Comparison of ENCODE assay signal across 17 mouse cellular contexts in genomic region chr15:84417017-84417416, GRCm38 (mm10). TPM values are rescaled to one million over a fixed set of nuclear protein-coding genes. Genes with fewer than 3 reads are reported as not detected.
DNase-seq lines count a peak whose midpoint lies in the region; ATAC-seq and TF ChIP-seq lines count a peak whose summit lies in the region.
"Had no signal": no experiment of that assay in that cellular context is flagged by ENCODE, and none has a peak within 500 bp of the region (broad histone marks: within the 10 kb centered on the region; RNA-seq: fewer than 3 reads in every experiment).

No protein-coding gene starts in this region.

- peak; percentile 23 for DNase-seq in liver
- DNase-seq in liver, postnatal 0 days, result no peak
- peak; percentile 58 for DNase-seq in hindbrain, embryonic 10.5 days (ENCODE audit: low spot score)
- DNase-seq in thymus, postnatal 4 days, result no peak
- no peak for DNase-seq in ovary, postnatal 10 days (ENCODE audit: low spot score)
- DNase-seq in cerebellum, adult 9-10 months, result no peak
- DNase-seq: adrenal gland, postnatal 10 days; B cell, adult 2 months; cerebellum, postnatal 25 days; heart, adult 11 months; lung, postnatal 14 days had no signal

- no peak overlapping the region for H3K27ac ChIP-seq in liver, postnatal 0 days (ENCODE audit: low read depth)
- H3K27ac ChIP-seq in hindbrain, embryonic 10.5 days, result peak overlapping the region; percentile 89
- H3K27ac ChIP-seq in liver, embryonic 16.5 days (ENCODE audit: low read length), result no peak overlapping the region
- 0 out of 2 replicates have a peak overlapping the region, but pooled peaks have one; percentile 80 for H3K27ac ChIP-seq in neural tube, embryonic 14.5 days (ENCODE audit: low read depth, low read length)
- H3K27ac ChIP-seq: intestine, embryonic 15.5 days; kidney, postnatal 0 days; limb, embryonic 15.5 days; stomach, postnatal 0 days had no signal

- ATAC-seq in liver, postnatal 0 days, result no peak
- 0 out of 2 replicates have a peak, but pooled peaks have one; percentile 31 for ATAC-seq in liver, embryonic 16.5 days (ENCODE audit: low read depth)
- no peak for ATAC-seq in neural tube, embryonic 14.5 days (ENCODE audit: low read depth)
- ATAC-seq: intestine, embryonic 15.5 days had no signal

- H3K36me3 ChIP-seq in liver, postnatal 0 days (replicated peaks; ENCODE audit: insufficient read depth, low read length), result no peaks in the 10 kb centered on the region
- peaks cover 7% of the 10 kb centered on the region for H3K36me3 ChIP-seq in hindbrain, embryonic 10.5 days
- H3K36me3 ChIP-seq in liver, embryonic 16.5 days (ENCODE audit: control insufficient read depth, insufficient read depth), result no peaks in the 10 kb centered on the region
- no peaks in the 10 kb centered on the region for H3K36me3 ChIP-seq in neural tube, embryonic 14.5 days (ENCODE audit: control insufficient read depth, insufficient read depth, low read length)
- H3K36me3 ChIP-seq: intestine, embryonic 15.5 days; limb, embryonic 15.5 days had no signal

- H3K27me3 ChIP-seq in liver, postnatal 0 days (ENCODE audit: insufficient read depth, low read length), result no peaks in the 10 kb centered on the region
- H3K27me3 ChIP-seq in hindbrain, embryonic 10.5 days (ENCODE audit: insufficient read depth, poor library complexity, severe bottlenecking), result peaks cover 81% of the 10 kb centered on the region
- no peaks in the 10 kb centered on the region for H3K27me3 ChIP-seq in liver, embryonic 16.5 days (ENCODE audit: control insufficient read depth, insufficient read depth, low read depth, low read length)
- no peaks in the 10 kb centered on the region for H3K27me3 ChIP-seq in neural tube, embryonic 14.5 days (ENCODE audit: control insufficient read depth, insufficient read depth, low read length)
- H3K27me3 ChIP-seq: intestine, embryonic 15.5 days had no signal

- TF ChIP-seq CTCF in liver, postnatal 0 days (IDR thresholded peaks at IDR 0.05; ENCODE audit: low read depth), result no peak

- H3K9me3 ChIP-seq in liver, postnatal 0 days (ENCODE audit: low read length), result no peaks in the 10 kb centered on the region
- H3K9me3 ChIP-seq in hindbrain, embryonic 10.5 days, result peaks cover 7% of the 10 kb centered on the region; the same call in 1 of the 2 replicates
- H3K9me3 ChIP-seq in liver, embryonic 16.5 days (replicated peaks; ENCODE audit: control insufficient read depth, low read length), result no peaks in the 10 kb centered on the region
- no peaks in the 10 kb centered on the region for H3K9me3 ChIP-seq in neural tube, embryonic 14.5 days (ENCODE audit: control insufficient read depth, low read length)
- H3K9me3 ChIP-seq: intestine, embryonic 15.5 days; limb, embryonic 15.5 days had no signal

- no peak overlapping the region for H3K4me3 ChIP-seq in liver, postnatal 0 days (ENCODE audit: low read depth, low read length)
- peak overlapping the region; percentile 22; the same call in 1 of the 2 replicates for H3K4me3 ChIP-seq in hindbrain, embryonic 10.5 days
- no peak overlapping the region for H3K4me3 ChIP-seq in liver, embryonic 16.5 days (ENCODE audit: low read depth, low read length)
- H3K4me3 ChIP-seq in neural tube, embryonic 14.5 days (ENCODE audit: low read depth, low read length), result no peak overlapping the region
- H3K4me3 ChIP-seq: intestine, embryonic 15.5 days; limb, embryonic 15.5 days had no signal

- no peak overlapping the region for H3K9ac ChIP-seq in liver, postnatal 0 days (replicated peaks)
- no peak overlapping the region for H3K9ac ChIP-seq in liver, embryonic 16.5 days (ENCODE audit: low read depth, low read length)
- no peak overlapping the region for H3K9ac ChIP-seq in neural tube, embryonic 14.5 days (replicated peaks; ENCODE audit: low read depth, low read length)
- H3K9ac ChIP-seq: intestine, embryonic 15.5 days; limb, embryonic 15.5 days had no signal

- 66% methylated on average over 14 of the region's 14 CpGs for WGBS in liver, postnatal 0 days (ENCODE audit: insufficient replicate concordance)
- WGBS in hindbrain, embryonic 10.5 days, result 35% methylated on average over 14 of the region's 14 CpGs
- WGBS in liver, embryonic 16.5 days (ENCODE audit: insufficient replicate concordance), result 66% methylated on average over 14 of the region's 14 CpGs
- WGBS in neural tube, embryonic 14.5 days, result 35% methylated on average over 14 of the region's 14 CpGs

- no peak overlapping the region for H3K4me2 ChIP-seq in liver, postnatal 0 days (ENCODE audit: low read depth, low read length)
- no peak overlapping the region for H3K4me2 ChIP-seq in liver, embryonic 16.5 days (ENCODE audit: low read depth, low read length)
- H3K4me2 ChIP-seq in neural tube, embryonic 14.5 days (ENCODE audit: low read depth, low read length), result no peak overlapping the region
- H3K4me2 ChIP-seq: intestine, embryonic 15.5 days; limb, embryonic 15.5 days had no signal

- TF ChIP-seq EP300 in liver, postnatal 0 days (IDR thresholded peaks at IDR 0.05; ENCODE audit: low read depth), result no peak

- peaks cover 4% of the 10 kb centered on the region for H3K4me1 ChIP-seq in liver, postnatal 0 days (ENCODE audit: insufficient read depth)
- H3K4me1 ChIP-seq in hindbrain, embryonic 10.5 days (replicated peaks), result peaks cover 74% of the 10 kb centered on the region
- H3K4me1 ChIP-seq in liver, embryonic 16.5 days (ENCODE audit: control insufficient read depth, low read depth, low read length), result peaks cover 3% of the 10 kb centered on the region
- H3K4me1 ChIP-seq in neural tube, embryonic 14.5 days (ENCODE audit: control insufficient read depth, insufficient read depth, low read length), result peaks cover 10% of the 10 kb centered on the region; the same call in 1 of the 2 replicates

RNA-seq across cellular contexts. Expression of gene Shisal1, which starts 29.9 kb away (rescaled TPM):
- 0.05 and 0.11 TPM in 2 replicates for polyA plus RNA-seq in liver, postnatal 0 days (2015; fragmentation: Nextera tagmentation; extraction: Ambion mirVana)
- polyA plus RNA-seq in hindbrain, embryonic 10.5 days (2016; fragmentation: Nextera tagmentation; extraction: Ambion mirVana), result 4.0 and 5.2 TPM in 2 replicates
- polyA plus RNA-seq in liver, embryonic 16.5 days (2015; fragmentation: Nextera tagmentation; extraction: Ambion mirVana), result 0.15 and 0.21 TPM in 2 replicates
- polyA plus RNA-seq in neural tube, embryonic 14.5 days (2014; fragmentation: Nextera tagmentation; extraction: Ambion mirVana), result 5.5 and 11.9 TPM in 2 replicates

Comparison
In these comparisons a context has a peak if more than half of its experiments do, and no peak if none do; other contexts are left out.
1. DNase-seq: peak in liver (single experiment) and hindbrain, embryonic 10.5 days (single experiment); none in liver, postnatal 0 days (single experiment), thymus, postnatal 4 days (single experiment), ovary, postnatal 10 days (single experiment) and cerebellum, adult 9-10 months (single experiment).
2. H3K27ac ChIP-seq: peak in hindbrain, embryonic 10.5 days (single experiment) and neural tube, embryonic 14.5 days (single experiment); none in liver, postnatal 0 days (single experiment) and liver, embryonic 16.5 days (single experiment).